Mouse (Mus musculus): ENCODE results near the gene Arg2. TPM values are rescaled to one million over a fixed set of nuclear protein-coding genes. Genes with fewer than 3 reads are reported as not detected.
"Not testable (repeated sequence)": the region's sequence is repeated elsewhere in the genome, so short reads cannot be mapped to it uniquely, and the experiment has no call there.

The Arg2 gene
- total RNA-seq, 2 experiments from 2014 or later: not detected

DNA sequence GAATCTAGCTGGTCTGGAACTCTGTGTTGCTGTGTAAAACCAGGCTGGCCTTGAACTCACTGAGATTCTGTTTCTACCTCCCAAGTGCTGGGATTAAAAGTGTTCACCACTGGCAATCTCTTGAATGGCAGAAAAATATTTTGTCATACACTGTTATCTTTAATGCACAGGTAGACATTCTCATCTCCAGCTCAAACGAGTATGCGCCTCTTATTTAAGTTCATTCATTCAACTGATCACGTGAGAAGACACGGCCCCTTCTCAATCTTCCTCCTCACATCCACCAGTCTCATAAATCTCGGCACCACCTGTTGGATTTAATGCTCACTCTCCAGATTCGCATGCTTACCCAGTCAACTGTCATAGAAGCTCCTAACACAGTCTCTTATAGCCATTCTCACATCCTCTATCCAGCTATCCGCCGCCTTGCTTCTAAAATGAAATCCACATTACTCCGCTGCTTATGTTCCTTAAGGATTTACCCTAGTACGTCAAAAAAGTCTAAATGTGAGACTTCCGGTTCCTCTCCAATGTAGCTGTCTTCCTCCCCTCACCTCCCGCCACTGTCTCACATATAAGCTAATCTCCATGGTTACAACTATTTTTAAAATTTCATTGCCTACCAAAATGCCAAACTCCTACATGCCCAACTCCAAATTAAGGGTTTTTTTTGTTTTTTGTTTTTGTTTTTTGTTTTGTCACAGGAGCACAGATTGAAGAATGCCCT is 40.9 kb downstream of the Arg2 start:
- DNase-seq: no peak

DNA sequence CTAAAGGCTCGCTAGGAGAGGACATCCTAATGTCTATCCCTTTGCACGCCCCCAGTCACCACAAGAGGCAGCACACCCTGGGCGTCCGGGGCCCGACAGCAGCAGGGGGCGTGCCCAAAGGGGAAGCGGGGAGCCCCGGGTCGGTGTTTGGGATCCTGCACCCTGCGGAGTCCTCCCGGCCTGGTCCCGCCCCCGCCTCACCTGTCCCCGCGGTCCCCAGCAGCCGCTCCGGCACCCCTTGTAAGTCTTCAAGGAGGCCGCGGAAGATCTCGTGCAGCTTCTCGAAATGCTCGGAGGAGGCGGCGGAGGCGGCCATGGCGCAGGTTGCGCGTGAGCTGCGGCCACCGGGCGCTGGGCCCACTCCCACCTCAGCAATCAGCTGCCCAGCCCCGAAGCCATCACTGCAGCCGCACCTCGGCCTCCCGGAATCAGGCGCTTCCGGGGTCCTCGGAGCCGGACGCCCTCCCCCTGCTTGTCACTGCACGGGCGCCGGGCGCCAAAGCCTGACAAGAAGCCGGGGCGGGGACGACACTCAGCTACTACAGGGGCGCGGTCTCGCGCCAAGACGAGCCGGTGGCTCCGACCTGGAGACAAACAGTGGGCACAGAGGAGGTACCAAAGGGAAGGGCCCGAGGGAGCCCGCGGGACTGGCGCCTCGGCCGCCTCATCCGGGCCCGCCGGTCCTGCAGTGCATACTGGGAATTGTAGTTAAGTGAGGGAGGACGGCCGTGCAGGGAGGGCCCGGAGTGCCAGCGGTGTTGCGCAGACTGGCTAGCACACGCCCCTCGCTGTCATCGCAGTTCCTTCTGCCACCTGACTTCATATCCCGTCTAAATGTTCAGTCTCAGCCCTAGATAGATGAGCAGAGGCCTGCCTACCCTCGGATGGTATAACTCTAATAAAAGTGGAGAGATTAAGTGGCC is 41.7 kb downstream of the Arg2 start, which contains the start of gene Vti1b:
TSS of gene Vti1b (minus strand) at position 649 of the 923 bp plus-strand sequence.
- DNase-seq: peak; percentile 88

DNA sequence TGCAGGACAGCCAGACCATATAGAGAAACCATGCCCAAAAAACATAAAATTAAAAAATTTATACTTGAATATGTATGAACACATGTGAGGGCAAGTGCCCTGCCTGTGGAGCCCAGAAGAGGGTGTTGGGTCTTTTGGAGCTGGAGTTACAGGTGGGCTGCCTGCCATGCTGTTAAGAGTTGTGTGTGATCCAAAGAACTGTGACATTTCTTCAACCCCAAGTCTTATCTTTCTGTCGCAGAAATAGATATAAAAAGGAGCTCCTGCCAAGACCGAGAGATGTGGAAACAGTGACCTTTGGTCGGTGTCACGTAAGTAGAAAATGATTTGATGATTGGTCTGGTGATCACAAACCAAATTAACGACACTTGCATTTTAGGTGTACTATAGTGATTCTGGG is 43.1 kb downstream of the Arg2 start:
- DNase-seq: peak; percentile 12

DNA sequence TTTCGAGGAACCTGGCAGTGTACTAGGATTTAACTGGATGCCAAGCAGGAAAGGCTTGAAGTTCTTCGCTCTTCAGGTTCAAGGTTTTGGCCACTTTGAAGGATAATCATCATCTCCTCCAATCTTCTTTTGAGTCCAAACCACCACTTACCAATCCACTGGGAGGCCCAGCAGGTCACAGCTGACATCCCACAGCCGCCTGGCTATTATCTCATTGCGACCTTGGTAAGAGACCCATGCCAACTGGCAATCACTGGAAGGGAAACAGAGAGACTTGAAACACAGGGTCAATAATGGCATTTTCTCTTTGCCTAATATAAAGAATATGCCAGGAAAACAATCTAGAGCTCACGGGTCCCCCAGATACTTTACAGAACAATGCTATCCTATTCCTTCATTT is 45.4 kb downstream of the Arg2 start:
- no peak for DNase-seq

DNA sequence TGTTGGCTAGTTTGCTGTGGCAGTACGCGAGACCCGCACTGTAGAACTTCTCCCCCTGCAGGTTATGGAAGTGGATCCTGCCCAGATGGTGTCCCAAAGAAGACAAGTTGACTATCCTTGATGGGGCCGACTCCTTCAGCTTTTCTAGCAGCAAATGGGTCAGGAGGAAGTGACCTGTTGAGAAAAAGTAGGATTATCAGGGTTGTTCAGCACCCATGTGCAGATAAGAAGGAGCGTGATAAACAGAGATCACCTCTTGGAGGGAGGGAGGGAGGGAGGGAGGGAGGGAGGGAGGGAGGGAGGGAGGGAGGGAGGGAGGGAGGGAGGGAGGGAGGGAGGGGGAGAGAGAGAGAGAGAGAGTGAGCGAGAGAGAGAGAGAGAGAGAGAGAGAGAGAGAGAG is 54.6 kb downstream of the Arg2 start:
- not testable (repeated sequence) for DNase-seq

DNA sequence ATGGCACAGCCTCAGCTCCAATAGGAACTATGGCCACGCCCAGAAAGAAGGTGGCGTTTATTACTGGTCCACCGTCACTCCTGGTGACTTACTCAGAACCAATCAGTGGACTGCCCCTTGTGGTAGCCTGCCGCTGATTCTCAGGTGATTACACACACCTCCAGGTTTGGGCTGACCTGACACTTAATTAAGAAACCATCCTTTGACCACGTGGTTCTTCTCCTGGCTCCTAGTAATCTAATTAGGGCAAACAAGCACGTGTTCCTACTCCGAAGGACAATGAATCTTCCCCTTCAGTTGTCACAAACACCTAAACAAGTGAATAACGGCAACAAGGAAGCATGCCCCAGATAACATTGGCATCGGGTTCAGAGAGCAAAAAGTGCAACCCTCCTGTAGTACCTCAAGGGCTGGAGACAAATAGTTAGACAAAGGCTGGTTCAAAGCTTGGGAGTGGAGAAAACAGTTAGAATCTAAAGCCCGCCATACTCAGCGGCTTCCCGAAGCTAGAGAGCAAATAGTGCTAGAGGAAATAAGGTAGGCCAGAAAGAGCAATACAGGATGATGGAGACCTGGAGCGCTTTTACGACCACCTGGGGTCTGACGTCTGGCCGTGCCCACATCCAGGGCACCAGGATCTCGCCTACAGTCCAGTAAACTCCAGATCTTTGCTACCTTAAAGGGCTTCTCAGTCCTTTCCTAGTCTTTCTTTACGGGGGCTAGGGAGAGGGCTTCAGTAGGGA is 60.5 kb downstream of the Arg2 start:
- DNase-seq: peak; percentile 39

DNA sequence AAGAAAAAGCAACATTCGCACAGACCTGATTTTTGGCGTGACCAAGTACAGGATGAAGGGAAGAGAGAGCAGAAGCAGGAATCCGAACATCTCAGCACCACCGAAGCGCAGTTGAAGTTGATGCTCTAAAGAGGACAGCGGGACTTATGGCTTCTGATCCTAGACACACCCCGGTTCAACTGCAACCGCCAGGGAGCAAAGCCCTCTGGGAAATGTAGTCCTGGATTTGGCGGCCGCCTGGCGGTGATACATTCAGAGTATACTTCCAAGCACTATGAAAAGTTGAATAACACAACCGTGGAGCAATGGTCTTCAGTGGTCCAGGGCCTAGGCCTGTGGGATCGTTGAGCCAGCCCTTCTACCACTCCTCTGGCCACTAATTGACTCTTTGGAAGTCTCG is 61.1 kb downstream of the Arg2 start:
- DNase-seq: peak; percentile 80

DNA sequence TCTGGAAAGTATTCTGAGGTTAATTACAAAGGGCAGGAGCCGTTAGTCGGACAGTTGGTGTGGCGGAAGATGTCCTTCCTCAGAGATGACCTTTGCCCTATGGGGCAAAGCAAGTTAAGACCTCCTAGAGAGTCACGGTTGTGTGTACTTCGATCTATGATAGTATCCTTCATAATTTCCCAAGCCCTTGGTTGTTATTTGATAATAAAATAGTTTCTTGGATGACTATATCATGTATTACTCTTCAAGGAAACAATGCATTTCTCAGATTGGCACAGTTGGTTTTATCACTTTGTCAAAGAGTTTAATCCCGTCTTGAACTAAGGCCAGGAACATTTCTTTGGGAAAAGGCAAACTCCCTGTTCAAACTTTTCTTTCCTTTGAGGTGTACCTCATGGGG is 61.6 kb downstream of the Arg2 start, which contains the start of gene Rdh11:
TSS of gene Rdh11 (minus strand) at position 101 of the 400 bp plus-strand sequence.
- DNase-seq: no peak

DNA sequence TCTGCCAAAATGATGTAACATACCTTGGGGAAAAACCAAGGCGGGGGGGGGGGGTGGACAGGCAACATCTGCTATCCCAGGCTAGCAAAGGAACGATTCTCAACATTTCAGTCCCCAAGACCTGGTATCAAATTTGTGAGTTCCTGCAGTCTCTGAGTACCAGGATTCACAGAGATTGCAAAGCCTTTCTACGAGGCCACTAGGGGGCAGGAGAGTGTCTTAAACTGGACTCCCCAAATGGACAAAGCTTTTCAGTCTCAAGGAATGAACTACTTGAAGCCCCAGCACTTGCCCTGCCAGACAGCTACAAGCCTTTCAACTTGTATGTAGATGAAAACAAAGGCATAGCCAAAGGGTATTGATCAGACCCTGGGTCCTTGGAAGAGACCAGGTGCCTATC is 62.9 kb downstream of the Arg2 start:
- DNase-seq: peak; percentile 78

DNA sequence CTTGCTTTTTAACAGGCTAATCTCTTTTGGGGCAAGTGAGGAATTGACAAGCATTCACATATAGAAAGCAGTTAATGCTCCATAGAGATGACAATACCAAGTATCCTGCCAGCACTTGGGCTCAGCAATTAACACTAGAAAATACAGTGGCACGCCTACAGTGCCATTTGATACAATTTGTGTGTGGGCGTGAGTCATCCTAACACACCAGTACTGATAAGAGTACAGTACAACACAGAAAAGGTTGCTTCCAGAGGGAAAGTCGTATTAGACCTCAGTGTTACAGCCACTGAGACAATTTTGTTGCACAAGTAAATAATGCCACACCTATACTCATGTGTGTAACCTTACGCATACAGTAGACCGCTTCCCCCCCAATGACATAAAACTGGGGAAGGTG is 66.5 kb downstream of the Arg2 start:
- DNase-seq: no peak

DNA sequence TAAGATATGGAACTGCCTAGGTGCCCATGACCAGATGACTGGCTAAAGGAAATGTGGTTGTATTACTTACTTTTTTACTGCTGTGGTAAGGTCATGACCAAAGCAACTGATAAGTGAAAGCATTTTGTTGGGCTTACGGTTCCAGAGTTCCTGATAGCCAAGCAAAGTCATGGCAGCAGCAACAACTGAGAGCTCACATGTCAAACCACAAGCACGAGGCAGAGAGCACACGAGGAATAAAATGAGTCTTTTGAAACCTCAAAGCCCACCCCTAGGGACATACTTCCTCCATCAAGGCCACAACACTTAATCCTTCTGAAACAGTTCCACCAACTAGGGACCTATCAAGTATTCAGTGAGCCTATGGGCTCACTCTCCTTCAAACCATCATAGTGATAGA is 71.3 kb downstream of the Arg2 start:
- DNase-seq: no peak

Other genes with a start within 250 kb of the Arg2 start
- gene Plek2, start 223.8 kb upstream of the Arg2 start, total RNA-seq (2021): under 1 TPM; 0.45 to 0.54 TPM
- 1 to 10 TPM; 3.1 to 3.8 TPM for gene Tmem229b, start 123.2 kb upstream of the Arg2 start, total RNA-seq (2021)
- gene Plekhh1, start 101.6 kb upstream of the Arg2 start, total RNA-seq (2021): 10 to 100 TPM; 10.3 to 13.9 TPM
- 1 to 10 TPM; 3.8 to 4.4 TPM for gene Pigh, start 41.1 kb upstream of the Arg2 start, total RNA-seq (2021)
- gene Vti1b, start 41.9 kb downstream of the Arg2 start, total RNA-seq (2021): 10 to 100 TPM; 57.5 to 60.4 TPM
- 10 to 100 TPM in 1 of 2 experiments, 1 to 10 TPM in 1; 9.8 to 10.3 TPM for gene Rdh11, start 61.5 kb downstream of the Arg2 start, total RNA-seq (2021)
- not detected for gene Rdh12, start 78.1 kb downstream of the Arg2 start, total RNA-seq (2021)
- gene Zfyve26, start 165.5 kb downstream of the Arg2 start, total RNA-seq (2021): 10 to 100 TPM; 16.3 to 18.5 TPM
- gene Rad51b, start 166.5 kb downstream of the Arg2 start, total RNA-seq (2021): 1 to 10 TPM; 3.4 to 4.3 TPM

Measured in heart, postnatal 4 days (tissue).